ENCODE assay signal across 10 mouse cellular contexts in the genomic region with DNA sequence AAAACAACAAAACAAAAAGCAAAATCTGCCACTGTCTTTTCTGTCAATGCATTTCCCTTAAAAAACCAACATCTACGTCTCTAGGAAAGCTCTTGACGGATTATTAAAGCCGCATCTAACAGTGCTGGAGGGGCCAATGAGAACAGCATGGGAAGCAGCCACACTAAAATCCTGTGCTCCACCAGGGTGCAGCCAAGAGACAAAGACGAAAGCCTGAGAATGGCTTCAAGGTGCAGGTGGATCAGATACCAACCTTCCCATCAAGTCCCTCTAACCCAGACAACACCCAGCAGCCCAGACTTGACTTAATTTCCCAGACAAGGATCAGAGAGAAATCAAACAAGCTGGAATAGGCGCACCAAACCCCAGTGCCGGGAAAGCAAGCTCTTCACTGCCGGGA. TPM values are rescaled to one million over a fixed set of nuclear protein-coding genes. Genes with fewer than 3 reads are reported as not detected.
DNase-seq lines count a peak whose midpoint lies in the region; ATAC-seq lines count a peak whose summit lies in the region.
"Had no signal": no experiment of that assay in that cellular context is flagged by ENCODE, and none has a peak within 500 bp of the region (broad histone marks: within the 10 kb centered on the region; RNA-seq: fewer than 3 reads in every experiment).

No protein-coding gene starts in this region.

- no peaks in the 10 kb centered on the region for H3K4me1 ChIP-seq in midbrain, embryonic 11.5 days (ENCODE audit: control insufficient read depth, insufficient read depth, low read length)
- H3K4me1 ChIP-seq in midbrain, embryonic 10.5 days, result 0 out of 2 replicates have a peak, but pooled peaks cover 5% of the 10 kb centered on the region

- H3K4me2 ChIP-seq in midbrain, embryonic 11.5 days, result no peak overlapping the region

- no peak for ATAC-seq in midbrain, embryonic 11.5 days (ENCODE audit: low FRiP score)

- H3K36me3 ChIP-seq in midbrain, embryonic 11.5 days (ENCODE audit: control insufficient read depth, insufficient read depth, low read length), result no peaks in the 10 kb centered on the region; the same call in 1 of the 2 replicates
- peaks cover 10% of the 10 kb centered on the region for H3K36me3 ChIP-seq in midbrain, embryonic 10.5 days

- no peak overlapping the region for H3K9ac ChIP-seq in midbrain, embryonic 11.5 days (ENCODE audit: low read length)

- WGBS in midbrain, embryonic 11.5 days, result 56% methylated on average over 7 of the region's 7 CpGs
- 57% methylated on average over 7 of the region's 7 CpGs for WGBS in midbrain, embryonic 10.5 days

- H3K9me3 ChIP-seq in midbrain, embryonic 11.5 days (ENCODE audit: control insufficient read depth, low read length), result no peaks in the 10 kb centered on the region
- no peaks in the 10 kb centered on the region for H3K9me3 ChIP-seq in midbrain, embryonic 10.5 days (replicated peaks)
- H3K9me3 ChIP-seq: G1E had no signal

- H3K27me3 ChIP-seq in midbrain, embryonic 11.5 days (ENCODE audit: control insufficient read depth, insufficient read depth, low read length), result no peaks in the 10 kb centered on the region
- no peaks in the 10 kb centered on the region for H3K27me3 ChIP-seq in midbrain, embryonic 10.5 days (ENCODE audit: low read depth, poor library complexity, severe bottlenecking)

- H3K27ac ChIP-seq in midbrain, embryonic 11.5 days (ENCODE audit: low read depth, low read length), result no peak overlapping the region
- no peak overlapping the region for H3K27ac ChIP-seq in midbrain, embryonic 10.5 days (replicated peaks)
- H3K27ac ChIP-seq: macrophage had no signal

- H3K4me3 ChIP-seq in midbrain, embryonic 11.5 days (ENCODE audit: low read depth, low read length), result no peak overlapping the region
- no peak overlapping the region for H3K4me3 ChIP-seq in midbrain, embryonic 10.5 days

- DNase-seq in cerebellum, postnatal 25 days, result peak; percentile 38 to 49
- no peak for DNase-seq in cerebellum, adult 8-10 months
- peak; percentile 84 for DNase-seq in midbrain, embryonic 11.5 days (ENCODE audit: low spot score, missing footprints)
- no peak for DNase-seq in midbrain, embryonic 10.5 days (ENCODE audit: low spot score)
- DNase-seq in kidney, postnatal 4 days, result peak; percentile 48 to 61
- peak; percentile 16 for DNase-seq in retina, postnatal 7 days (ENCODE audit: low read depth, low spot score)
- no peak for DNase-seq in Muller cell, postnatal 12 days (ENCODE audit: inconsistent ontology term)
- DNase-seq in left cerebral cortex, adult 8-10 months (ENCODE audit: low spot score in 2 of 2), result no peak

RNA-seq across cellular contexts. Expression of a gene that starts 26.2 kb away (rescaled TPM):
- polyA plus RNA-seq in midbrain, embryonic 11.5 days (2014; fragmentation: Nextera tagmentation; extraction: Ambion mirVana), result 88.8 and 96.0 TPM in 2 replicates
- 78.2 and 88.1 TPM in 2 replicates for polyA plus RNA-seq in midbrain, embryonic 10.5 days (2016; fragmentation: Nextera tagmentation; extraction: Ambion mirVana)
- total RNA-seq in left cerebral cortex, adult 8-10 months (2022), result 10 to 100 TPM; 23.4 to 28.4 (median 27.0) TPM

Comparison
In these comparisons a context has a peak if more than half of its experiments do, and no peak if none do; other contexts are left out.
1. DNase-seq: peak in cerebellum, postnatal 25 days (2 of 2), midbrain, embryonic 11.5 days (single experiment), kidney, postnatal 4 days (2 of 2) and retina, postnatal 7 days (single experiment); none in cerebellum, adult 8-10 months (single experiment), midbrain, embryonic 10.5 days (single experiment), Muller cell, postnatal 12 days (single experiment) and left cerebral cortex, adult 8-10 months (0 of 2).